Mouse (Mus musculus) olfactory bulb, adult 2 months (tissue): ENCODE measurements around the gene Hlcs. TPM values are rescaled to one million over a fixed set of nuclear protein-coding genes. Genes with fewer than 3 reads are reported as not detected.

Source experiments
- H3K27ac ChIP-seq: fragments of 200-500 bp; 2 replicates; pipeline ENCODE4 v1.5.1; 2012; ENCODE audit warnings: low read depth, low read length; ENCODE audit not compliant: insufficient read depth
- H3K4me1 ChIP-seq: fragments of 200-500 bp; 2 replicates; pipeline ENCODE4 v1.6.1; 2012; ENCODE audit warnings: low read length; ENCODE audit not compliant: control insufficient read depth, insufficient read depth
- H3K4me3 ChIP-seq: fragments of 200-500 bp; 2 replicates; pipeline ENCODE4 v1.5.1; 2012; ENCODE audit warnings: mild to moderate bottlenecking, low read depth, low read length, moderate library complexity; ENCODE audit not compliant: insufficient read depth
- CTCF ChIP-seq: fragments of 200-500 bp; IDR thresholded peaks from 2 replicates; pipeline ENCODE4 v1.5.1; 2012; ENCODE audit warnings: low read depth, mild to moderate bottlenecking, low read length, moderate library complexity; ENCODE audit not compliant: insufficient read depth
- POLR2A ChIP-seq: fragments of 200-500 bp; IDR thresholded peaks from 2 replicates; pipeline ENCODE4 v1.6.1; 2012; ENCODE audit warnings: mild to moderate bottlenecking, low read depth, low read length, moderate library complexity; ENCODE audit not compliant: insufficient read depth
- WGBS: fragments of 180-500 bp; shearing (Covaris S2); methylation state at CpG from one replicate; pipeline ENCODE4 v1.1.7; 2018; 5-methylcytosine and 5-hydroxymethylcytosine counted together
- polyA plus RNA-seq: library from polyadenylated mRNA; stranded (reverse); fragments of >200 nt; gene quantifications from 2 replicates; pipeline ENCODE4 v1.2.4, GENCODE M21; 2012; ENCODE audit warnings: low replicate concordance; ENCODE audit not compliant: missing spikeins, insufficient read depth, insufficient read length

The Hlcs gene
- polyA plus RNA-seq, 1 experiment, result not detected

DNA sequence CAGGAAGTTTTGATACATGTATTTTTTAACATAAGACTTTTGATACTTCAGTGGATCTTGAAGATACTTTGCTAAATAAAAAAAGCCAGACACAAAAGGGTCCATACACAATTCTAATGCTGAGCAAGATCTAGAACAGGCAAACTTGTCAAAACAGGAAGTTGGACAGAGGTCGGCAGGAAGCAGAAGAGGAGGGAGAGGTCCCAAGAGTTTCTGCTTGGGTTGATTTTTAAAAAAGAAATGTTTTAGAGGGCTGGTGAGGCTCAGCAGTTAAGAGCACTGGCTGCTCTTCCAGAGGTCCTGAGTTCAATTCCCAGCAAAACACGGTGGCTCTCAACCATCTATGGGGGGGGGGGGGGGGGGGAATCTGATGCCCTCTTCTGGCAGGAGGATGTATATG is 73.2 kb downstream of the Hlcs start:
- Histone ChIP-seq H3K4me3 (no peak overlapping the region), H3K27ac (no peak overlapping the region), H3K4me1 (peaks cover 20% of the 10 kb centered on the region)
- 37% methylated on average over 2 of the region's 2 CpGs for WGBS
- no peak for TF ChIP-seq POLR2A
- no peak for TF ChIP-seq CTCF

DNA sequence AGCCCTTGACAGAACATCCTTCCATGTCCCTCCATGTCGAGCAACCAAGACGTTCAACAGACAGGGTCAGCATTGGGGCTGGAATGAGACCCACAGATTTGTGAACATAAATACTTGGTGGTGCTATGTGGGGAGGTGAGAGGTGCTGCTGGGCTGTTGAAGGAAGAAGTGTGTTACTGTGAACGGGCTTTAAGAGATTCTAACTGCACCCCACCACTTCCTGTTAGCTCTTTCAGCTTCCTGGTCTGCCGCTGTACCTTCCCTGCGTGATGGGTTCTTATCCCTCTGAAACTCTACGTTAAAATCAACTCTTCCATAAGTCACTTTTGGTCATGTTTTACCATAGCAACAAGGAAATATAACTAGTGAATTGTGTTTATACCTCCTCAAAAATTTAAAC is 73.8 kb downstream of the Hlcs start:
- Histone ChIP-seq H3K4me1 (peaks cover 20% of the 10 kb centered on the region), H3K27ac (no peak overlapping the region), H3K4me3 (no peak overlapping the region)
- 90% methylated on average over 6 of the region's 6 CpGs for WGBS
- TF ChIP-seq CTCF (no peak), POLR2A (no peak)

DNA sequence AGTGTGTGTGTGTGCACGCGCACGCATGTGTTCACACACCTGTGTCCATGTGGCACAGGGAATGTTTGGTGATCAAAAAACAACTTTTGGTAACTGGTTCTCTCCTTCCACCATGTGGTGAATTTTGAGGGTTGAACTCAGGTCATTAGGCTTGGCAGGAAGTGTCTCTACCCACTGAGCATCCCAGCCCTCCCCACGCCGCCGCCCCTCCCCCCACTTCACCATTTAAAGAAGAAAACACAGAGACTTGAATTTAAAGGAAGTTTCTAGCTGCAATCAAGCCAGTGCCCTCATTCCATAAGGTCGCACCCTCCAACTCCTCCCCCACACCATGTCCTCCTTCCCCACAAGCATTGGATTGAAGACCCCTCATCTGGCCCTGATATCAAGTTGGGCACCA is 74.2 kb downstream of the Hlcs start:
- Histone ChIP-seq H3K4me1 (peaks cover 20% of the 10 kb centered on the region), H3K4me3 (no peak overlapping the region), H3K27ac (no peak overlapping the region)
- no peak for TF ChIP-seq CTCF
- TF ChIP-seq POLR2A, result no peak
- WGBS, result 94% methylated on average over 7 of the region's 7 CpGs

DNA sequence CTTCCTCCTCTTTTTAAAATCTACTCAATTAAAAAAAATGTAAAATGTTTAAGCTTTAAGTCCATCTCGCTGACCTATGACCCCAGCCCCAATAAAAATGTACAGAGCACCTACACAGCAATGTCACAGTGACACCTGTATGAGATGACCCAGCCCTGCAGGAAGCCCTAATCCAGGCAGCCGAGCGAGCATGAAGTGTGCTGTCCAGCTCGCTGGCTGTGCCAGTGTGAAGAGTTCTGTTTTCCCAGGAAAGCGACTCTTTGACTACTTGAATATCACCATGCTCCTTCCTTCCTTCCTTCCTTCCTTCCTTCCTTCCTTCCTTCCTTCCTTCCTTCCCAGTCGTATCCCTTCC is 76.3 kb downstream of the Hlcs start:
- Histone ChIP-seq H3K27ac (no peak overlapping the region), H3K4me3 (no peak overlapping the region), H3K4me1 (peaks cover 20% of the 10 kb centered on the region)
- WGBS, result 87% methylated on average over 6 of the region's 6 CpGs
- no peak for TF ChIP-seq CTCF
- TF ChIP-seq POLR2A, result no peak

DNA sequence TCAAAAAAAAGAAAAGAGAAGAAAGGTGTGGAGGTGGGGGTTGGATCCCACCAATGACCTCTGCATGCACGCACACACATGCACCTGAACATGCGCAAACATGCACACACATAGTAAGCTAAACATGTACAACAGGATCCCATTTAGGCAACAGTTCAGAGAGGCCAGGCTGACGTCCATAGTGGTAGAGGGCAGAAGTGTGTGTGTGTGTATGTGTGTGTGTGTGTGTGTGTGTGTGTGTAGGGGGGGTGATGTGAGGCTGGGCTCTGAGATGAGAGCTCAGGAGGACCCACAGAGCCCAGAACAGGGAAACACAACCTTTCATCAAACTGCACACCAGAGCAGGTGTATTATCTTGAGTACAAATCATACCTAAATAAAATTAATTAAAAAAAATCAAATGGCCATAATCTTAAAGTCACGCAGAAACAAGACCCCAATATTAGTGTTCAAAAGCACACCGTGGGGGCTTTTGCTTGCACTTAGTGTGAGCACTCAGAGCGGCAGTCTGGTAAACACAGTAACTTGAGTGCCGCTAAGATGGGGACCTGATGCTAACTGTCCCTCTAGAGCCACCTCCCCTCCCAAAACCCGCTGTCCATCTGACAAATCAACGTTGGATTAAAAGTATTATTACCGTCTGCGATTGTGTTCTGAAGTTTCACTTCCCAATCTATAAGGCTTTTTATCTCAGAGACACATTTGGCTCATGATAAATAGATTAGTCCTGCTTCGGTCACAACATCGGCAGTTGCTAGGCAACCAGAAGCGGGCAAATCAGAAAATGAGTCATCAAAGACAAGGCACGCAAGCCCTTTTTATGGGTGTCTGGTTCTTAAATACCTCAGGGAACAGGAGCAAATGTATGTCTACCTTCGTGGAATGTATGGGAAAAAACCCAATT is 76.9 kb downstream of the Hlcs start:
- WGBS, result 37% methylated on average over 16 of the region's 16 CpGs
- H3K27ac ChIP-seq, result no peak overlapping the region
- H3K4me3 ChIP-seq, result no peak overlapping the region
- TF ChIP-seq POLR2A, result no peak
- no peak for TF ChIP-seq CTCF
- peaks cover 20% of the 10 kb centered on the region for H3K4me1 ChIP-seq

DNA sequence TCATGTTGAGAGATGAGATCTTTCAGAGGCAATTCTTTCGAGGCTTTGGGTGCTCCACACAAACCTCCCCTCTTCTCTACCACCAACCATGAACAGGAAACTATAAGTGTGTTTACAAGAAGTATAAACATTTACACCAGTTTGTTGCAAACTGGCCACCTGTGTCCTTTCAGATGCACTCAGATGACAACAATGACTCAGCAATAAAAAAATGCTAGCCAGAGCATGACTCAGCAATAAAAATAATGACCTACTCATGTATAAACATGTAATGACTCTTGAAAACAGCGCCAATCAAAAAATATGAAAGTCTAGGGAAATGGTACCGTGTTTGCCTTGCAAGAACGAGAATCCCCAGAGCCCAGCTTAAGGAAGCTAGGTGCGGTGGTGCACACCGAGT is 77.7 kb downstream of the Hlcs start:
- TF ChIP-seq POLR2A (no peak), CTCF (no peak)
- no peak overlapping the region for H3K4me3 ChIP-seq
- H3K27ac ChIP-seq, result no peak overlapping the region
- WGBS, result 96% methylated on average over 6 of the region's 6 CpGs
- H3K4me1 ChIP-seq, result peaks cover 20% of the 10 kb centered on the region

DNA sequence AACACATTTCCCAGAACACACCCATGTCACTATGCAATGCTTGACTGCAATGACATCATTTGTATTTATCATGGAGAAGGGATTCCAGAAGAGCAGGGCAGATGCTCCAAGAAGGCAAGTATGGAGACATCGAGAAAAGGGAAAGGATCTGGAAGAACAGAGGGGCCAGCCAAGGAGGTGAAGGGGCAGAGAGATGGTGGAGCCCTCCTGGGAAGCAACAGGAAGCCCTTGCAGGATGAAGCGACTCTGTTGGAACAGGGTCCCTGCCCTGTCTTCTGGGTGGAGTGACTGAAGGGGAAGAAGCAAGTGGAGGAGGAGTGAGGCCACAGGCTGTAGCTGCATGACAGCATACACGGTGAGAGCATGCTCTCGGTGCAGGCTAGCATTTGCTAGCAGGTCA is 79.2 kb downstream of the Hlcs start:
- TF ChIP-seq POLR2A (no peak), CTCF (no peak)
- Histone ChIP-seq H3K27ac (no peak overlapping the region), H3K4me1 (peaks cover 20% of the 10 kb centered on the region), H3K4me3 (no peak overlapping the region)
- 78% methylated on average over 4 of the region's 4 CpGs for WGBS

DNA sequence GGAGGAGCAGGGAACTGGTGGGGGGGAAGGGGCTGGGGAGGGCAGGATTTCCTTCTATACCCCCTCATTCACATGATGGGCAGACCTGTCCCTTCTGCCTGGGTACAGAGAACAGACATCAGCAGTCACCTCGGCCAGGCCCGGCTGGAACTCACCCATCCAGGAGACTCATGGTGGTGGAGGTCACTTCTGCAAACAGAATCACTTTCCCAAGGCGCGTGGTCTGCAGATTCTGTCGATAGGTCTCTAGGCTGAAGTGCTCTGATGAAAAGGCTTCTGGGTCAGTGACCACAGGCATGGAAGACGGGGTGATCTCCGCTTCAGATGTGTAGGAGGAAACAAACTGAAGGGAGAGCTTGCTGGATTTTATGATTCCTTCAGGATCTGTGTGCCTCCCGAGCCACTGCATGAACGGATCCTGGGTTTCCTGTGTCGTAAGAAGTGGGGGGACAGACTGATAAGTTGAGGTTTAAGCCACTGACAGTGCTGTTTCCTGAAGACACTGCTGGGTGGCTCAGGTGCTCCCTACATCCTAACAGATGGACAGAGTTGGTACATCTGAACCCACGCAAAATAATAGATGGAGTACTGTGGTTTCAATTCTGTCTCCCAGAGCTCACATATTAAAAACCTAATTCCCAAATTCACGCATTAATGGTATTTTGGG is 82.3 kb downstream of the Hlcs start:
- TF ChIP-seq POLR2A (no peak), CTCF (no peak)
- H3K4me1 ChIP-seq, result peaks cover under 1% of the 10 kb centered on the region
- no peak overlapping the region for H3K4me3 ChIP-seq
- H3K27ac ChIP-seq, result no peak overlapping the region
- WGBS, result 94% methylated on average over 12 of the region's 12 CpGs

DNA sequence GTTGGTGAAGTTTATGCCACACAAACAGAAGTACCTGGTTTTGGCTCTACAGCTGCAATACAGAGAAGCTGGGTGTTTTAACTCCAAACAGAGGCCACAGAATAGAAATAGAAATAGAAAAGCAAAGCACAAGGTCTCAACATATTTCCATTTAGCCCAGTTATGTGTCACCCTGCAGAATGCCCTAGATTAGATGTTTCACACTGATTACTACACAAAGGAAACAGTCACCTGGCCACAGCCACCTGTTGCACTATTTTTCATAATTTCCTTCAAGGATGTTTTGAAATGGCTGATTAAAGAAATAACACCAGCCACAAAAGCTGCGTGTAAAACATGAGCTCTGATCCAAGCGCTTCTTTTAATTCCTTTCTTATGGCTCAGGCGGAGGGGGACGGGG is 82.9 kb downstream of the Hlcs start:
- 82% methylated on average over 4 of the region's 4 CpGs for whole genome bisulfite sequencing
- TF ChIP-seq POLR2A (no peak), CTCF (no peak)
- Histone ChIP-seq H3K4me1 (no peaks in the 10 kb centered on the region; the same call in none of the 2 replicates), H3K4me3 (no peak overlapping the region), H3K27ac (no peak overlapping the region)

DNA sequence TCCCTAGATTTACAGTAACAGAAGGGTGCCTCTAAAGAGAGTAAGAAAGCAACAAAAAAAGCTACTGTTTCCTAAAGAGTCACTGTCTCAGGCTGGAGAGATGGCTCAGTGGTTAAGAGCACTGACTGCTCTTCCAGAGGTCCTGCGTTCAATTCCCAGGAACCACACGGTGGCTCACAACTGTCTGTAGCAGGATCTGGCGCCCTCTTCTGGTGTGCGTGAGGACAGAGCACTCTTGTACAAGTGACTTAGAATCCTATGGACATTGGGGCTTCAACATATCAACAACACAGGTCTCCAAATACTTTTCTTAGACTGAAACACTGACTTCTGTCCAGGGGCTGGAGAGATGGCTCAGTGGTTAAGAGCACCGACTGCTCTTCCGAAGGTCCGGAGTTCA is 83.5 kb downstream of the Hlcs start:
- no peak overlapping the region for H3K4me3 ChIP-seq
- TF ChIP-seq POLR2A (no peak), CTCF (no peak)
- 97% methylated on average over 7 of the region's 7 CpGs for WGBS
- H3K4me1 ChIP-seq, result no peaks in the 10 kb centered on the region; the same call in none of the 2 replicates
- no peak overlapping the region for H3K27ac ChIP-seq
